Mouse (Mus musculus): Measurements from ENCODE around the gene Kdm1b.

GRCm38 (mm10) chr13:47122537-47123430 lies 79.5 kb downstream of the Kdm1b start, which contains the start of gene Rnf144b:
- no peak for TF ChIP-seq CTCF (conservative IDR thresholded peaks at IDR 0.05; ENCODE audit: low read length)
- no peak for TF ChIP-seq NANOG (IDR thresholded peaks at IDR 0.05; ENCODE audit: borderline replicate concordance, low read length)
- TF ChIP-seq POU5F1 (IDR thresholded peaks at IDR 0.05; ENCODE audit: borderline replicate concordance, low read length), result no peak

All from E14TG2a.4 (cell line).